Mouse (Mus musculus) induced T-regulatory cell, adult 2 months (primary cell): ENCODE results near the gene Fbl.
A peak's percentile ranks its signal among the peaks of the same experiment; 100 is the strongest.
"Not testable (repeated sequence)": the region's sequence is repeated elsewhere in the genome, so short reads cannot be mapped to it uniquely, and the experiment has no call there.

ENCODE experiments used
- DNase-seq: peaks from one replicate; pipeline ENCODE4 v3.0.0-alpha.2; 2012; ENCODE audit warnings: low read depth

The Fbl gene

GRCm38 (mm10) chr7:28169489-28170422 is at the start of gene Fbl:
Gene Fbl, plus strand, starts transcription at chr7:28169710.
- peak; percentile 97 for DNase-seq

GRCm38 (mm10) chr7:28129166-28129565 is 40.3 kb upstream of the Fbl start, which contains the start of gene 9530053A07Rik:
Gene 9530053A07Rik, plus strand, starts transcription at chr7:28129466.
- DNase-seq: no peak

- peak; percentile 42 for DNase-seq
Observed at GRCm38 (mm10) chr7:28137613-28138012, 31.9 kb upstream of the Fbl start.

DNA sequence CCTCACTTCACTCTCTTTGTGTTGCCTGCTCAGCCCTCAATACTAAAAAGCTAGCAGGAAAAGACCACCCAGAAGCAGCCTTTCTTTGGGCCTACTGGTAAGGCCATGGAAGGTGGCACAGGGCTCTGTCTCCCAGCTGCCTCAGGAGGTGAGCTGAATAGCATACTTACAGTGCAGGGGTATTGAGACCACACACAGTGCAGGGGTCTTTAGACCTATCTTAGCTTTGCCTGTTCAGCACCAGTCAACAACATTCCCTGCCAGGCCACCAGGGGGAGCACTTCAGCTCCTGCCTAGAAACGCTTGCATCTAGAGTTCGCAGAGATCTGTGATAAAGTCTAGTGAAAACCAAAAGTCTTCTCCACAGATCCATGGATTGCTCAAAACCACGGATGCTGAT is 21.2 kb upstream of the Fbl start:
- DNase-seq: peak; percentile 78

DNA sequence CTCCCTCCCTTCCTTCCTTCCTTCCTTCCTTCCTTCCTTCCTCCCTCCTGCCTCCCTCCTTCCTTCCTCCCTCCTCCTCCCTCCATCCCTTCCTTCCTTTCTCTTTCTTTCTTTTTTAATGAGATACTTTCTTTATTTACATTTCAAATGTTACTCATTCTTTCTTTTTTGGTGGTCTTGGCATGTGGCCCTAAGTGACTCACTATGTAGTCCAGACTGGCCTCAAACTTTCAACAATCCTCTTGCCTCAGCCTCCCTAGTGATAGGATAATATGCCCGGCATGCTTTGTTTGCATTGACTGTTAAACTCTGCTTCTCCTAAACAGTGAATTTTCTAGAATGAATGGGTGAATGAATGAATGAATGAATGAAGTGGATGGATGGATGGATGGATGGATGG is 19.7 kb upstream of the Fbl start:
- no peak for DNase-seq

- DNase-seq: peak; percentile 63
Observed at GRCm38 (mm10) chr7:28151584-28152221, 17.8 kb upstream of the Fbl start.

- not testable (repeated sequence) for DNase-seq
Observed at GRCm38 (mm10) chr7:28153595-28153994, 15.9 kb upstream of the Fbl start.

- no peak for DNase-seq
Observed at GRCm38 (mm10) chr7:28159292-28159691, 10.2 kb upstream of the Fbl start.

DNA sequence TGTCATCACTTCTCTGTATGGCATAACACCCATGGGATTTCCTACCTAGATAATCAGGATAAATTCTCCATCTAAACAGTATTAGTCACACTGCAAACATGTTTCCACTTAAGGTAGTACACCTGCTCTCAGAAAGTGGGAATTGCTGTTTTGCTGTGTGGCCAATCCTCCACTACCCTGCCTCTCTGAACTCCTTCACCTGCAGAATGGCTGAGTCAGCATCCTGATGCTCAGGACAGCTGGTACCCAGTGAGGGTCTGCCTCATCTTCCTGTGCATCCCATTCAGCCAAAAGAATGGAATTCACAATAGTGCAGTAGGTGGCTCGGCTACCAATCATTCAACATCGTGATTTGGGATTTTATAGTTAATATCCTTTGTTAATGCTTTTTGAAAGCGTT is 9.6 kb upstream of the Fbl start:
- no peak for DNase-seq

DNA sequence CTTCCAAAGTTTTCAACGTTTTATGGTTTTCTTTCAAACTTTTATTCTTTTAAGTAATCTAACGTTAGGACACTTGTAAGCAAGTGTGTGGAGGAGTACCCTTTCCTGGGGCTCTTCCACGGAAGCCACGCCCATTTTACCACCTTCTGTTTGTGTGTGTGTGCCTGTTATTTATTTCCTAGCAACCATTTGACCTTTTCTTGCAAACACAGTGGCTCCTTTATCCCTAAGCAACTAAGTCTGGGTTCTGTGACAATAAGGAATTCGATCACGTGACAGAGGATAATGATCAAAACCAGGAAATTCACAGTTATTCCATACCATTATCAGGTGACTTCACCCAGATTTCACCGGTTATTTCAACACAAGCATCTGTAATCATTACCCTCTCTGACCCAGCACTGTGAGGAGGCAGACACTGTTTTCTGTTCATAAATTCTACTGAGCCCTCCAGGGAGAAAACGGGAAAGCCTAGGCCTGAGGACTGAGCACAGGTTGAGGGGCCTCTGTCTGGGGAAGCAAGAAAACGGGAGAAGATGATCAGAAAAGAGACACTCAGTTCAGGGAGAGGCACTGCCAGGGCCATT is 8.3 kb upstream of the Fbl start:
- DNase-seq: no peak

GRCm38 (mm10) chr7:28165406-28165805 is 4.1 kb upstream of the Fbl start:
- peak; percentile 47 for DNase-seq

DNA sequence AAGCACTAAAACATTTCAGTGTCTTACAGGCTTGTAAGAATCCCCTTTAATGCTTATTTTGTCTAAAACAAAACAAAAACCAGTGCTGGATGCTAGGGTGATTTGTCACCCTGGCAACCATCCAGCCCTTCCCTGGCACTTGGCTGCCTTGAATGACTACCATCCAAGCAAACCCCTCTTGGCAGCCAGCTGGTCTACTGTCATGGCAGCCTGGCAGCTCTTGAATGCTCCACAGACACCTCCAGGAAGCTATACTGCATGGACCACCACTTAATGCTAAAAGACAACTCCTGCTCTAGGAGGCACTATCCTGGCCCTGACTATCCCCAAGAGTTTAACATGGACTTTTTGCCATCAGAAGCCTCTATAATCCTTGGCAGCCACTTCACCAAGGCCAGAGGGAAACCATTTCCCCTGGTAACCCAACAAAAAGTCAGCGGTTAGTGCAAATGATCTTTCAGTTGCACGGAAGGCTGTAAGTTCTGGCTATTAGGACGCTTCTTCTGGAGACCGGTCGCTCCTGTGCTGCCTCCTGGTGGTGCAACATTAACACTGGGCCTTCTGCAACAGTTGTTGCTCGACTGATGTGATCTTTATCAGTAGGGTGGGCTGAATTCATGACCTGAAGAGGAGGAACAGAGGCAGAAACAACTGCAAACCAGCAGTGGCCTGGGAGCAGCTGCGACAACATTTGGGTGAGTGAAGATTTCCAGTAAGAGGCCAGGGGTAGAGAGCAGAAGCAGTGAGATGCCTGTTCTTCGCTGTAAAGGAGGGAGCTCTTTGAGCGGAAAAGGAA is 992 bp upstream of the Fbl start:
- DNase-seq: peak; percentile 90

GRCm38 (mm10) chr7:28175358-28175757 is 5.8 kb downstream of the Fbl start:
- DNase-seq: no peak

DNA sequence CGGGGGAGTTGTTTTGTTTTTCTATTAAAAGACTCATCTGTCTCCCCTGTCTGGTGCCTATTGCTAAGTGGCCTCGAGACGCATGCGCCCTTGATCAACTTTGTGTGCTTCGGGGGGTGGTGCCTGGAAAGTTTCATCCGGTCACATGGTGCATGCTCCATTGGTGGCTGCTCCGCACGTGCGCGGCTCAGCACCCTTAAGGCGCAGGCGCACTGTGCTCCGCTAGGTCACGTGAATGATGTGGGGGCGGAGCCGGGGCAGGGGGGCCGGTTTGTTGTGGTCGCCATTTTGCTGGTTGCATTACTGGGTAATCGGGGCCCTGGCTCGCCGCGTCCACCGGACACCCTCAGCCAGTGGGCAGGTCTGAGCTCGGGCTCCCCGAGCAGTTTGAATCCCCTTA is 9.7 kb downstream of the Fbl start, which contains the start of gene Dyrk1b:
Dyrk1b (plus strand) TSS at position 242 of the 400 bp plus-strand sequence.
- DNase-seq: peak; percentile 99

- DNase-seq: peak; percentile 96
Observed at GRCm38 (mm10) chr7:28179741-28180377, 10.3 kb downstream of the Fbl start.

DNA sequence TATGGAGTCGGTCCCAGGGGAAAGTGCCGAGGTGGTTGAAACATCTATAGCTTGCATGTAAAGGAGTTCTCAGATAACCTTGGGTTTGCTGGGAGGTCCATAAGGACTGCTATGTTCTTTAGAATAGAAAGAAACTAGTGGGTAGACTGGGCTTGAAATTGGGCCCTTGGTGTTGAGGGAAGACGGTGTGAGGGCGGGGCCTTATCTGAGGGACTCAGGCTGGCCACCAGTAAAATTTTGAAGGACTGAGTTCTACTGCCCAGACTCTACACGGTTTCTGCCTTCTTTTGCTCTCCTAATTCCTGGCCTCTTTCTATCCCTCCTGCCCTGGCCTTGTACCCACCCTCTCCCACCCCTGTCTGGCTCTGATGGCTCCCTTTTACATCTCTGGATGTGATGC is 11.4 kb downstream of the Fbl start:
- DNase-seq: no peak

GRCm38 (mm10) chr7:28181376-28181775 is 11.9 kb downstream of the Fbl start:
- no peak for DNase-seq

GRCm38 (mm10) chr7:28182320-28182719 is 12.8 kb downstream of the Fbl start:
- DNase-seq: no peak

GRCm38 (mm10) chr7:28185884-28186283 is 16.4 kb downstream of the Fbl start:
- no peak for DNase-seq

GRCm38 (mm10) chr7:28186631-28187030 is 17.1 kb downstream of the Fbl start:
- DNase-seq: no peak

GRCm38 (mm10) chr7:28191489-28191888 is 22.0 kb downstream of the Fbl start:
- DNase-seq: no peak
